Mouse (Mus musculus): ENCODE measurements around the gene Spata19.

Gene Spata19

DNA sequence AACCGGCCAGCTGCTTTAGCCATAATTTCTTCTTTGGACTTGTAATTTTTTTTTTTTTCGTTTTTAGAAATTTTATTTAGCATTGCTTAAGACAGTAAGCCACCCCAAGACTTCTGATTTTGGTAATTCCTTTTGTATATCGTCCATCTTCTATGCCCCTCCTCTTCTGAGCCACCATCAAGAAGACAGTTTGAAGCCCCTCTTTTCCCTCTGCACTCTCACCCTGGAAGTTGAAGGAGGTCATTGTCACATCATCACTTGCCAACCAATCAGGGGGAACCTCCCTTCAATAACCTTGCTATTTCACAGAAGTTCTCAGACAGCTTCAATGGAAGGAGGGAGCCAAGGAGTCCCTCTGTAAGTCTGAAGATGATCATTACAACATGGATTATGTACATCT lies at the start of gene Spata19:
Gene Spata19 (plus strand): TSS at position 301 of the 400 bp plus-strand sequence.
- no peak for DNase-seq (ENCODE audit: low read depth)

DNA sequence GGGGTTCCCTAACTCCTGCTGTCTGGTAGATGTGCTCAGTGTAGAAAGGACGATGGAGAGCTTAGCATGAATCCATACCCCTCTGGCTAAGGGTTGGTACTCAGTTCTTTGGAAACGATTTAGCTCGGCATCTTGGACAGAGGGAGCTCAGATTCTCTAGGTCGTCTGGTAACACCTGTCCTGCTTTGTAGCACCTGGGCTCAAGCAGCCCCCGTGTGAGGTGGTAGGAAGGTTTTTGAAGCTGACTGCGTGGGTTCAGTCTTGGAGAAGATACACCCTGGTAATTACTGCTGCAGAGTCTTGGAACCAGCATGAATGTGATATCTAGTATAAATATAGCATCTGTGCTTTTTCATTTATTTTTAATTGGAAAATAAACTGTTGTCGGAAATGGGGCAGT lies 43.5 kb upstream of the Spata19 start:
- no peak for DNase-seq (ENCODE audit: low read depth)

DNA sequence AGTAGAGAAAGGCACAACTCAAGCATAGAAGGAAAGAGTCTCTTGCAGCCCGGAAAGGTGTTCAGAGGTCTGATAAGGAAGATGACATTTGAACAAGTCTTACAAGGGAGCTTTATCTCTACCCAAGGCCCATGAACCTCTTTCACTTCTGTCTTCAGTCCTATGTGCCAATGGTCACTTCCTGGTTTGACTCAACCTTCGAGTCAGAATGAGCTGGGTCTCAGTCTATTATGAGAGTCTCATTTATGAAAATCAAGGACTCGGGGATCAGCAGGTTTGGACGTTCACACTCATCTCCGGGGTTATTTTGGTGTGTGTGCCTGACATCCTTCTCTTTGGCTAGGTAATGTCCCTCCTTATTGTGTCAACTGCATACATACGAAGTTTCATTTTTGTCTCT lies 38.7 kb upstream of the Spata19 start:
- no peak for DNase-seq (ENCODE audit: low read depth)

DNA sequence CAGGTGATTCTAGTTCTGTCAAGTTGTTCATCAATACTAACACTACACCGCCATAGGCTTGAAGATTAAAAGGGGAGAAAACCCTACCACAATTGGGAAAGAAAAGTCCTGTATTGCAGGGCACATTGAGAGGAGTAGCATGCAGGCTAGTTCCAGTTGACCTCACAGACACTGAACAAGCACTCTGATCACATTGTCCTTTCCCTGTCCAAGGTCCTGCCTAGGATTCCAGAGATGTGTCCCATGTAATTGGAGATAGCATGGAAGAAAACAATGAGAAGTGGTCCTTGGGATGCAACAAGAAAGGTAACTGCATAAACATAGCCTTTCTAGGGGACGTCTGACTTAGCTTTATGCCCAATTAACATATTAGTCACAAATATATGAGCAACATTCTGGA lies 29.4 kb upstream of the Spata19 start:
- DNase-seq (ENCODE audit: low read depth): no peak

DNA sequence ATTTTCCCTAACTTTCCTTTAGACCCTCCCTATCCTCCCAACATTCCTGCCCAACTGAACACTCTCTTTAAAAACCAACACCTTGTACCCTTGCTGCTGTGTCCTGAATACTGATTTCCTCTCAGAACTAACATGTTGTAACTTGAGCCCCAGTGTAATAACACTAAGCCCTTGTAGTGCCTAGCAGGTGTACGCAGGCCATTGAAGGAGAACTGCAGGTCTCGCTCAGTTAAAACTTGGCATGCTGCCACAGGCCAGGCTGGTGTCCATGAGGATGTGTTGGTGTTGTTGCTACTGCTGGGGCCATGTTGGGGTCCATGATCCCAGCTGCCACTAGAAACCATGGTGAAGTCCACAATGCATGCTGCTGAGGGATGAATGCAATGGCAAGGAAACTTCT lies 27.5 kb upstream of the Spata19 start:
- DNase-seq (ENCODE audit: low read depth): no peak

DNA sequence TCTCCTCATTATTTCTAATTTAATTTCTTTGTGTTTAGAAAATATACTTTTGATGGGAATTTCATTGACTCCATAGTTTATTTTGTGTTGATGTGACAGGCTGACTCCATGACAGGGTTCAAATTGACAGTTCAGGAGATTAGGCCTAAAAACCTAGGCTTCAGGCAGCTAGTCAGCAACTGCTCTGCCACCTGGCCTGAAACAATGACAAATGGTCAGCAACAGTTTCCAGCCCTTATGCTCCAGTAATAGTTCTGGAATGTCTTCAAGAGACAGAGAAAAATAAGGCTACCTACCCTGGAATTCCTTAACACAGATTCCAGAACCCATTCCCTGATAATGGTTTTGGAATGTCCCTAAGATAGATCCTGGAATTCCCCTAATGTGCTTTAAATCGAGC lies 20.9 kb upstream of the Spata19 start:
- no peak for DNase-seq (ENCODE audit: low read depth)

DNA sequence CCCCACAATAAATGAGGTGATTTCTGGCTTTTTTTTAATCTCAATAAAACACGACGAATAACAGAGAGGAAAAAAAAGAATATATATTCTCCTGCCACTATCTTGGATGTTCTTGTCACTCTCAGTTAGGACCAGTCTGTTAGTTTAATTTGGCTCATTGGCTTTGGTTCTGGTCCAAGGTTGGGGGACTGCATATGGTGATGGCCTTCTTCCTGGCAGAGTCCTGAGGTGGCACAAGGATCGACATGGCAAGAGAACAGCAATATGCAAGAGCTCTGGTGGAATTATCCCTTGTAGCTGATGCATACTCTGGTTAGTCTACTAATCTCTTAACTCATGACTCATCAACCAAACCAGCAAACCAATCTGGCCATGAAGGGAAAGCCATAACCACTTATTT lies 9.6 kb upstream of the Spata19 start:
- DNase-seq (ENCODE audit: low read depth): no peak

DNA sequence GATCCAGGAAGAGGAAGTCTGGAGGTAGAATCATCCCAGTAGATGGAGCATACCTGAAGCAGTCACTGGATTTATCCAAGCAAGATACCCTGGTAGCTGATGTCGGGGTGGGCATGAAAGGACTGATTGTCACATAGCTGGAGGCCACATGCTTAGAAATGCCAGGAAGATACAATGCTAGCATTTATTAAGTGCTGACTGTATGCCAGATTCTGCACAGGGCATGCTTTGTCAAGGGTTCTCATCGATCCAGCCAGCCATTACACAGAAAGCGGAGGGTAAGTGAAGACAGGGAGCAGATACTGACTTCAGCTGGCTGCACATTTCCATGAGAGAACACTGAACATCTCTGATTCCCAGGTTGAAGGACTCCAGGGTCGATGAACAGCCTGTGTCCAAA lies 4.6 kb downstream of the Spata19 start:
- DNase-seq (ENCODE audit: low read depth): no peak

DNA sequence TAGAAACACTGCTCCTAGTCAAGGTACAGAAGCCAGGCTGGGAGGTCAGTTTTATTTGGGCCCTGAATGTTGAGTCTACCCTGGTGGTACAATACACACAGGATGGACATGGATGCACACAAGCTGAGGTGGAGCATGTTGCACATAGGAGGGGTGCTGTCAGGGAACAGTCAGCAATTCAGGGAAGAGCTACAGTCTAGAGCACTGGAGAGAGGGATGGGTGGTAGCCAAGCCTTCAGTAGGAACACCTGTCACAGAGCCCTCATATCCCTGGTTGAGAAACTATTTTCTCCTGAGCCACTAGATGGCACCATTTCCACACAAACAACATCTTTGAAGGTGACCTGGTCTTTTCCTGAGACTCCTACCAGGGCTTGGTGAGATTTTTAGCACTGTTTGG lies 13.1 kb downstream of the Spata19 start:
- DNase-seq (ENCODE audit: low read depth): peak; percentile 13

DNA sequence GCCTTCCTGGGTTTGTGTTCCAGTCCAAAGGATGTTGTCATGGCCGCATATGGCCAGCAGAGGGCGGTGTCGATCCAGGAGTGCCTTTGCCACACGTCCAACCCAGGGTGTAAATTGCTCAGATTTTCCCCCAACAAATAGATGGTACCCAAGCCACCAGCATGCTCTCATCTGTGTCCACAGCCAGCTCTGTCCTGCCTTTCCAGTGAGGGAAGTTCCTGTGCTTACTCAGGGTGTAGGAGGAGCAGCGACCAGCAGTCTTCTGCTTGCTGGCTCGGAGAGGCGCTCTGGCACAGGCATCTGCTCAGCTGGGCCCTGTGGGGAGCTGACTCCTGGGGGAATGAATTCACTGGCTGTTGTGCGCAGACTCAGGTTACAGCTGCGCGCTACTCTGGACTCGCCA lies 17.5 kb downstream of the Spata19 start:
- peak; percentile 44 for DNase-seq (ENCODE audit: low read depth)

DNA sequence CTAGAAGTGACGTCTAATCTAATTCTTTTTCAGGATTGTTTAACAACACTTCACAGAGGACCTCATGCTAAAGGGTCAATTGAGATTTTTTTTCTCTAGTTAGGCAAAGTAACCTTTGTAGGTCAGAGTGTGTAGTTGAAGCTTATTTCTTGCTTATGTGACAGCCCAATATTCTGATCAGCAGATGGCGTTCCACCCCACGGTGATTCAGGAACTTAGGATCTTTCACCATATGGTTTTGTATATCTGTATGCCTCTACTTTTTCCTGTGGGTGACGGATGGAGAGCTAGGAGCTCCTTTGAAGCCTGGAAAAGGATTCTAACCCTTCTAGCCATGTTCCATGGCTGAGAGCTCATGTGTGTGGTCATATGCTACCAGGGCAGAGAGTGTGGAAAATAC lies 27.9 kb downstream of the Spata19 start:
- DNase-seq (ENCODE audit: low read depth): no peak

DNA sequence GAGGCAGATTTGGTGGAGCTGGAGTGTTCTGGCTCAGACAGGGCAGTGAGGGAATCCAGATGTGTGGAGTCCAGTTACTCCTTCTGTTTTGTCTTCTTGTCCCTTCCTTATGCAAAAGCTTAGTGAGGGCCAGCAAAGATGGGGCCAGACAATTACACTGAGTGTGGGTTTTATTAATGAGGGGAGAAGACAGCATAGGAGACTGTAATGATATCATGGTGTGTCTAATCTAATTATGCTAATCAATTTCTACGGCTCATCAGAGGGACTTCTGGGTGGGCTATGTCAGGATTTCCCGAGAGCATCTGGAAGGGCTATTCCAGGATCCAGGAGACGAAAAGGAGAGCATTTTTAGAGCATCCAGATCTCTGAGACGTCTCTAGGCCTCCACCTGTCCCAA lies 32.0 kb downstream of the Spata19 start:
- DNase-seq (ENCODE audit: low read depth): no peak

DNA sequence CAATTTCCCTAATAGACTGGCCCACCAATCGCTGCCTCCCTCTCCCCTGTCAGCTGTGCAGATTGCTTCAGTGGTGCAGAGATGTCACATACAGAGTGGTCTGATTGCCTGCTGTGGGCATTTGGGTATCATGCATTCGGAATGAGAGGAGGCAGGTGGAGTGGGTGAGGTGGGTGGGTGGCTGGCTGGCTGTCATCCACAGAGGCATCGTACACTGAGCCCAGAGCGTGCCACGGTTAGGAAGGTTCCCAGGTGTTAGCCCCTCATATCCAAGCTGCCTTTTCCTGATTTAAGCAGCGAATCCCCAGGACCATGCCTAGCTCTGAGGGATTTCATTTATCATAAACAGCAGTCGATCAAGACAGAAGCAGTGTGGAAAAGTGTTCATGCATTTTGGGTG lies 36.7 kb downstream of the Spata19 start:
- DNase-seq (ENCODE audit: low read depth): no peak

DNA sequence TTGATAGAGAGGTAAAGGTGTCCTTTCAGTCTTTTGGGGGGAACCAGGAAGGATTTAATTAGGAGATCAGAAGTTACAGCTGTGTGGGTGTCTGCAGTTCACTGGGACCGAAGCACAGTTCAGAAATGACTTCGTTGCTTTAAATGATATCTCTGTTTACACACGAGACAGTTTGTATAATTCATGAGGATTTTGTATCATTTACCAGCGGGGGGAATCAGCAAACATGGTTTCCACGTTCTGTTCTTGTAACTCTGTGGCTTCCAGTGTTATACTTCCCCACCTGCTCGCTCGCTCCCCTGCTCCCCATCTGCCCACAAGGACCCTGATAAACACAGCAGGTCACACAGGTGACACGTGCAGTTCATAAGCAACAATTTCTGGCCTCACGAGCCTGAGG lies 39.3 kb downstream of the Spata19 start:
- no peak for DNase-seq (ENCODE audit: low read depth)

DNA sequence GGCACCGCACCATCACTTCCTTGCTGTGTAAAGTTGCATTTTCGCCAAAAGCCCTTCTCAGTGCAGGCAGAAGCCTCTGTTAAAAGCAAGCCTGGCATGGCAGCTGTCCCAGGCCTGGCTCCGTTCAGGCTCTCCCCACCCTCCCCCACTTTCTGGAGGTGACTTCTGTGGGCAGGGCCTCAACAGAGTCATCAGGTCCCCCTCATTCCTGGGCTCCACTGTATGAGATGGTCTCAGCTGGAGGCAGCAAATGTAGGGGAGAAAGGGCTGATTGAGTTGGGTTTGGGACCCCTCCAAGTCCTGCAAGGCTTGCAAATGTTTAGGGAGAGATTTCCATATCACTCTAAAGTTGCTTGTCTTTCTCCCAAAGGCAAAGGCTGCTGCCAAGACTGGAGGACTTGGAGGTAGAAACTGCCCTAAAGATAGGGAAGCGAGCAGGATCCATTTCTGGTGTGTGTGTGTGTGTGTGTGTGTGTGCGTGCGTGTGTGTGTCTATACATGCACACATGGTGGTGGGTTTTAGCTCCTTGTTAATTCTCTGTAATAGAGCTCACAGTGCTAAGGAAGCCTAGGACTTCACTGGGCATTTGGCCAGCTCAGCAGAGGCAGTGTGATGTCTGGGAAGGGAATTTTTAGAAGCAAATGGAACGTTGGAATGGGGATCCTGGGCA lies 40.9 kb downstream of the Spata19 start:
- no peak for DNase-seq (ENCODE audit: low read depth)

DNA sequence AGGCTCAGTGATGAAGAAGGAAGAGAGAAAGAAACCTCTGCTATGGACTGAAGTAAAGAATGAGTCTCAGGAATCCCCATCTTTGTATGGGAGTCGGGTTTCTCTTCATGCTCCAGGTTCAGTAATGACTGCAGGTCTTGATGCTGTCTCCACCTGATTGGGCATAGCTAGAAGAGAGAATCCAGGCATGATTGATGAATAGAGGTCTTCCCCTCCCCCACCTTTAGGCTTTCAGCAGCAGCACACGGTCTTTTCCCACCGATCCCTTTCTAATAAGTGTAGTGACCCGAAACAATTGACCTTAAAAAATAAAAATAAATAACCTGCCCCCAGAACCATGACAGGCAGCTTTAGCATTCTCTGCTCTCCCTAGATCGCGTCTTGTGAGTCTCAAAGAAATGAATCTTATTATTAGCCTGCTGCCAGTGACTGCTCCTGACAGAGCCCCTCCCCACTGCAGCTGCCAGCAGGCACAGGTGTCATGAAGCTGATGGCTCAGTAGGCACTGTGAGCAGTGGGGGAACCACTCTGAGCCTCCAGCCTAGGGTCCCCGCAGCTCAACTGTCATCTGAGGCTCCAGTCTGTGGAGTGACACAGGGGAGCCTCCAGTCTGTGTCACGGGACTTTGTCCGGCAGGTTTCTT lies 53.3 kb downstream of the Spata19 start:
- no peak for DNase-seq (ENCODE audit: low read depth)

All from fibroblast of lung, adult 2 months (primary cell).